Mouse (Mus musculus): ENCODE measurements at regions not wholly inside any gene's neighbourhood (a gene's known extent, or its start where the extent isn't known, plus 50 kb on each side); places are given as distances from the start of the nearest gene placed in this dataset.

- Histone ChIP-seq H3K4me1 (ENCODE audit: control insufficient read depth, insufficient read depth, low read length) (no peaks in the 10 kb centered on the region), H3K4me3 (ENCODE audit: insufficient read depth, low read length) (no peak overlapping the region), H3K27ac (ENCODE audit: insufficient read depth, low read length) (no peak overlapping the region)
- no peak for TF ChIP-seq POLR2A (IDR thresholded peaks at IDR 0.05; ENCODE audit: extremely low read depth, insufficient read depth, low read length)
- no peak for TF ChIP-seq CTCF (IDR thresholded peaks at IDR 0.05; ENCODE audit: extremely low read depth, insufficient read depth, low read length)
Measured at GRCm38 (mm10) chr10:30132243-30132642, 68.1 kb downstream of the Cenpw start.

GRCm38 (mm10) chr10:30110341-30110740 is 90.0 kb downstream of the Cenpw start:
- TF ChIP-seq CTCF (IDR thresholded peaks at IDR 0.05; ENCODE audit: extremely low read depth, insufficient read depth, low read length) (no peak), POLR2A (IDR thresholded peaks at IDR 0.05; ENCODE audit: extremely low read depth, insufficient read depth, low read length) (no peak)
- Histone ChIP-seq H3K27ac (ENCODE audit: insufficient read depth, low read length) (no peak overlapping the region), H3K4me3 (ENCODE audit: insufficient read depth, low read length) (no peak overlapping the region), H3K4me1 (ENCODE audit: control insufficient read depth, insufficient read depth, low read length) (no peaks in the 10 kb centered on the region)

- TF ChIP-seq POLR2A (IDR thresholded peaks at IDR 0.05; ENCODE audit: extremely low read depth, insufficient read depth, low read length) = no peak
- no peak for TF ChIP-seq CTCF (IDR thresholded peaks at IDR 0.05; ENCODE audit: extremely low read depth, insufficient read depth, low read length)
Measured at GRCm38 (mm10) chr10:30102443-30102842, 97.9 kb downstream of the Cenpw start.

GRCm38 (mm10) chr10:30094603-30095002 is 105.8 kb downstream of the Cenpw start:
- Histone ChIP-seq H3K4me3 (ENCODE audit: insufficient read depth, low read length) (no peak overlapping the region), H3K4me1 (ENCODE audit: control insufficient read depth, insufficient read depth, low read length) (no peaks in the 10 kb centered on the region), H3K27ac (ENCODE audit: insufficient read depth, low read length) (no peak overlapping the region)
- TF ChIP-seq POLR2A (IDR thresholded peaks at IDR 0.05; ENCODE audit: extremely low read depth, insufficient read depth, low read length) = no peak
- TF ChIP-seq CTCF (IDR thresholded peaks at IDR 0.05; ENCODE audit: extremely low read depth, insufficient read depth, low read length) = no peak

More at GRCm38 (mm10) chr10:30102443-30102842, 97.9 kb downstream of the Cenpw start:
- H3K4me1 ChIP-seq (ENCODE audit: control insufficient read depth, insufficient read depth, low read length) = no peaks in the 10 kb centered on the region
- no peak overlapping the region for H3K4me3 ChIP-seq (ENCODE audit: insufficient read depth, low read length)
- no peak overlapping the region for H3K27ac ChIP-seq (ENCODE audit: insufficient read depth, low read length)

GRCm38 (mm10) chr10:30091549-30091948 is 108.8 kb downstream of the Cenpw start:
- TF ChIP-seq POLR2A (IDR thresholded peaks at IDR 0.05; ENCODE audit: extremely low read depth, insufficient read depth, low read length) = no peak
- no peak for TF ChIP-seq CTCF (IDR thresholded peaks at IDR 0.05; ENCODE audit: extremely low read depth, insufficient read depth, low read length)
- Histone ChIP-seq H3K4me1 (ENCODE audit: control insufficient read depth, insufficient read depth, low read length) (no peaks in the 10 kb centered on the region), H3K27ac (ENCODE audit: insufficient read depth, low read length) (no peak overlapping the region), H3K4me3 (ENCODE audit: insufficient read depth, low read length) (no peak overlapping the region)

GRCm38 (mm10) chr10:30089406-30089805 is 111.0 kb downstream of the Cenpw start:
- Histone ChIP-seq H3K27ac (ENCODE audit: insufficient read depth, low read length) (no peak overlapping the region), H3K4me1 (ENCODE audit: control insufficient read depth, insufficient read depth, low read length) (no peaks in the 10 kb centered on the region), H3K4me3 (ENCODE audit: insufficient read depth, low read length) (no peak overlapping the region)
- peak; percentile 22 for TF ChIP-seq CTCF (IDR thresholded peaks at IDR 0.05; ENCODE audit: extremely low read depth, insufficient read depth, low read length)
- TF ChIP-seq POLR2A (IDR thresholded peaks at IDR 0.05; ENCODE audit: extremely low read depth, insufficient read depth, low read length) = no peak

- H3K4me1 ChIP-seq (ENCODE audit: control insufficient read depth, insufficient read depth, low read length) = no peaks in the 10 kb centered on the region
- no peak for TF ChIP-seq CTCF (IDR thresholded peaks at IDR 0.05; ENCODE audit: extremely low read depth, insufficient read depth, low read length)
- TF ChIP-seq POLR2A (IDR thresholded peaks at IDR 0.05; ENCODE audit: extremely low read depth, insufficient read depth, low read length) = no peak
- no peak overlapping the region for H3K4me3 ChIP-seq (ENCODE audit: insufficient read depth, low read length)
- H3K27ac ChIP-seq (ENCODE audit: insufficient read depth, low read length) = no peak overlapping the region
Measured at GRCm38 (mm10) chr10:30085059-30085458, 115.3 kb downstream of the Cenpw start.

- no peak overlapping the region for H3K27ac ChIP-seq (ENCODE audit: insufficient read depth, low read length)
- TF ChIP-seq POLR2A (IDR thresholded peaks at IDR 0.05; ENCODE audit: extremely low read depth, insufficient read depth, low read length) (no peak), CTCF (IDR thresholded peaks at IDR 0.05; ENCODE audit: extremely low read depth, insufficient read depth, low read length) (no peak)
- H3K4me3 ChIP-seq (ENCODE audit: insufficient read depth, low read length) = no peak overlapping the region
- H3K4me1 ChIP-seq (ENCODE audit: control insufficient read depth, insufficient read depth, low read length) = no peaks in the 10 kb centered on the region
Measured at GRCm38 (mm10) chr10:30066692-30067091, 133.7 kb downstream of the Cenpw start.

GRCm38 (mm10) chr10:30030621-30031020 is 169.7 kb downstream of the Cenpw start:
- no peak for TF ChIP-seq CTCF (IDR thresholded peaks at IDR 0.05; ENCODE audit: extremely low read depth, insufficient read depth, low read length)
- Histone ChIP-seq H3K4me1 (ENCODE audit: control insufficient read depth, insufficient read depth, low read length) (no peaks in the 10 kb centered on the region), H3K4me3 (ENCODE audit: insufficient read depth, low read length) (no peak overlapping the region), H3K27ac (ENCODE audit: insufficient read depth, low read length) (no peak overlapping the region)

GRCm38 (mm10) chr10:30002950-30003636 is 197.3 kb downstream of the Cenpw start:
- TF ChIP-seq POLR2A (IDR thresholded peaks at IDR 0.05; ENCODE audit: extremely low read depth, insufficient read depth, low read length) = no peak
- TF ChIP-seq CTCF (IDR thresholded peaks at IDR 0.05; ENCODE audit: extremely low read depth, insufficient read depth, low read length) = no peak
- Histone ChIP-seq H3K4me3 (ENCODE audit: insufficient read depth, low read length) (no peak overlapping the region), H3K27ac (ENCODE audit: insufficient read depth, low read length) (no peak overlapping the region), H3K4me1 (ENCODE audit: control insufficient read depth, insufficient read depth, low read length) (no peaks in the 10 kb centered on the region)
